9 mouse cellular contexts compared by ENCODE assay signal in the genomic region with DNA sequence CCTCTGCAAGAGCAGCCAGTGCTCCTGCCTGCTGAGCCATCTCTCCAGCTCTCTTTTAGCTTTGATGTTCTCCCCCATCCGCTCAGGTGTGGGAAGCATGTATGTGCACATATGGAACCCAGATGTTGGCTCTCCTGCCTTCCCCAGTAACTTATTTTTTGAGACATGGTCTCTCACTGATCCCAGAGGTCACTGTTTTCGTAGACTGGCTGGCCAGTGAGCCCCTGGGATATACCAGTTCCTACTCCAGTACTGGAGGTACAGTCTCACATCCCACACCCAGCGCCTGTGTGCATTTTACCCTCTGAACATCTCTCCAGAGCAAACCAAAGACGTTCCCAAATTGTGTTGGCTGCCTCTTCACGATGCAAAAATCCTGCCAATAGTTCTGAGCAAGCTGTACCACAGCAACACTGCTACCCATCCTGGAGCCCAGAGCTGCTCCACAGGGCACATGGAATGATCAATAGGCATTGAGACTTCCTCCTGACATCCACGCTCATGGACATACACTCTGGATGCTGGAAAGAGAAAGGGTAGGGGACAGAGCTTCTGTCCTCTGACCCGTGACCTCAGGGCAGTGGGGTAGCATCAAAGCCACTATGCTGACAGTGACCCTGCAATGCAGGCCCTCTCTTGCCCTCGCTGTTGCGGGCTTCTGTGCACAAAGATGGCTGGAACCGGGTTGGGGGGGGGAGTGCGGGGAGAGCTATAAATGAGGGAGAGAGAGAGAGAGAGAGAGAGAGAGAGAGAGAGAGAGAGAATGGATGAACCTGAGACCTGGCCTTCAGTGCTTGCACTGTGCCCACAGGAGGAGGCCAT.
DNase-seq lines count a peak whose midpoint lies in the region; ATAC-seq and TF ChIP-seq lines count a peak whose summit lies in the region.
"Had no signal": no experiment of that assay in that cellular context is flagged by ENCODE, and none has a peak within 500 bp of the region (broad histone marks: within the 10 kb centered on the region; RNA-seq: fewer than 3 reads in every experiment).

No protein-coding gene starts in this region.

- WGBS in forebrain, postnatal 0 days: 24% methylated on average over 11 of the region's 11 CpGs
- 17% methylated on average over 11 of the region's 11 CpGs for WGBS in midbrain, embryonic 15.5 days

- H3K36me3 ChIP-seq in forebrain, postnatal 0 days (ENCODE audit: insufficient read depth): no peaks in the 10 kb centered on the region
- H3K36me3 ChIP-seq in midbrain, embryonic 15.5 days (replicated peaks): no peaks in the 10 kb centered on the region

- TF ChIP-seq CTCF in cortical plate, adult 2 months (IDR thresholded peaks at IDR 0.05; ENCODE audit: extremely low read depth, insufficient read depth, low read length): no peak
- no peak for TF ChIP-seq CTCF in forebrain, postnatal 0 days (IDR thresholded peaks at IDR 0.05; ENCODE audit: low read depth)

- H3K27ac ChIP-seq in cortical plate, adult 2 months (ENCODE audit: insufficient read depth, low read length): peak overlapping the region; percentile 90
- peak overlapping the region; percentile 98 for H3K27ac ChIP-seq in forebrain, postnatal 0 days (ENCODE audit: low read depth, low read length)
- H3K27ac ChIP-seq in midbrain, embryonic 15.5 days: peak overlapping the region; percentile 99
- H3K27ac ChIP-seq: gastrocnemius, adult 2 months had no signal

- peak; percentile 39 for ATAC-seq in forebrain, postnatal 0 days
- ATAC-seq in midbrain, embryonic 15.5 days (replicated peaks): peak; percentile 63
- ATAC-seq in monocyte, adult 5-6 weeks (replicated peaks; ENCODE audit: insufficient number of reproducible peaks, low FRiP score, low TSS enrichment, poor library complexity, severe bottlenecking): no peak

- peaks cover 11% of the 10 kb centered on the region for H3K4me1 ChIP-seq in cortical plate, adult 2 months (ENCODE audit: control insufficient read depth, insufficient read depth, low read length)
- peaks cover 30% of the 10 kb centered on the region for H3K4me1 ChIP-seq in forebrain, postnatal 0 days (ENCODE audit: insufficient read depth)
- peaks cover 62% of the 10 kb centered on the region for H3K4me1 ChIP-seq in midbrain, embryonic 15.5 days

- peak overlapping the region; percentile 58 for H3K9ac ChIP-seq in forebrain, postnatal 0 days
- H3K9ac ChIP-seq in midbrain, embryonic 15.5 days: no peak overlapping the region

- H3K4me3 ChIP-seq in cortical plate, adult 2 months (ENCODE audit: insufficient read depth, low read length): no peak overlapping the region
- H3K4me3 ChIP-seq in forebrain, postnatal 0 days (ENCODE audit: low read depth, low read length): no peak overlapping the region
- H3K4me3 ChIP-seq in midbrain, embryonic 15.5 days: no peak overlapping the region
- H3K4me3 ChIP-seq: gastrocnemius, adult 2 months had no signal

- H3K27me3 ChIP-seq in forebrain, postnatal 0 days (ENCODE audit: insufficient read depth, low read length): no peaks in the 10 kb centered on the region
- no peaks in the 10 kb centered on the region for H3K27me3 ChIP-seq in midbrain, embryonic 15.5 days (replicated peaks)

- H3K9me3 ChIP-seq in forebrain, postnatal 0 days (ENCODE audit: low read length): no peaks in the 10 kb centered on the region
- no peaks in the 10 kb centered on the region for H3K9me3 ChIP-seq in midbrain, embryonic 15.5 days

- no peak for TF ChIP-seq POLR2A in cortical plate, adult 2 months (IDR thresholded peaks at IDR 0.05; ENCODE audit: extremely low read depth, insufficient read depth, low read length)

- DNase-seq in forebrain, postnatal 0 days: peak; percentile 68
- DNase-seq in layer of hippocampus, postnatal 36 days: peak; percentile 33
- DNase-seq in testis, postnatal 10 days (ENCODE audit: low spot score): no peak
- DNase-seq in lung, postnatal 4 days: no peak
- DNase-seq in heart, adult 8-10 months (ENCODE audit: low spot score): no peak
- DNase-seq: gastrocnemius, adult 2 months had no signal

- peak overlapping the region; percentile 51 for H3K4me2 ChIP-seq in forebrain, postnatal 0 days (ENCODE audit: low read depth)
- peak overlapping the region; percentile 46 for H3K4me2 ChIP-seq in midbrain, embryonic 15.5 days

Comparison
In these comparisons a context has a peak if more than half of its experiments do, and no peak if none do; other contexts are left out.
1. DNase-seq: peak in forebrain, postnatal 0 days (single experiment) and layer of hippocampus, postnatal 36 days (2 of 2); none in testis, postnatal 10 days (single experiment), lung, postnatal 4 days (0 of 2) and heart, adult 8-10 months (single experiment).
2. Peak in every context shown above with its lines, with median percentiles within 50 percentile points of each other: H3K27ac ChIP-seq.